Mouse (Mus musculus) heart, adult 8-10 months (tissue): ENCODE data around the gene Tmub1. TPM values are rescaled to one million over a fixed set of nuclear protein-coding genes. Genes with fewer than 3 reads are reported as not detected.

ENCODE experiments used
- DNase-seq: peaks from one replicate; pipeline ENCODE4 v3.0.0; 2022; ENCODE audit warnings: low spot score
- total RNA-seq, 4 experiments: library from RNA; stranded (reverse); gene quantifications; 2 replicates each; pipeline ENCODE4 v1.2.4; 2022

The Tmub1 gene
- total RNA-seq, 4 experiments from 2014 or later: 9.8 to 12.3 (median 11.8) TPM

DNA sequence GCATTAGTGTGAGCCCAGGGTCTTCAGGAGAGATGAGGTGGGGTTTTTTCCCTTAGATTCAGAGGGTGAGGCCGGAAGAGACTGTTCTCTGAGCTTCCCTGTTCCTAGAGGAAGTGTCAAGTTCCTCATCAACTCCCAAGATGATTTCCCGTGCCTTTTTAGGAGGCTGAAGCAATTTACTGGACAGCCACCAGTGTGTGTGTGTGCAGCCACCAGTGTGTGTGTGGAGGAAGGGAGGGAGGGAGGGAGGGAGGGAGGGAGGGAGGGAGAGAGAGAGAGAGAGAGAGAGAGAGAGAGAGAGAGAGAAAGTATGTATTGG is 6.3 kb upstream of the Tmub1 start:
- DNase-seq: no peak

DNA sequence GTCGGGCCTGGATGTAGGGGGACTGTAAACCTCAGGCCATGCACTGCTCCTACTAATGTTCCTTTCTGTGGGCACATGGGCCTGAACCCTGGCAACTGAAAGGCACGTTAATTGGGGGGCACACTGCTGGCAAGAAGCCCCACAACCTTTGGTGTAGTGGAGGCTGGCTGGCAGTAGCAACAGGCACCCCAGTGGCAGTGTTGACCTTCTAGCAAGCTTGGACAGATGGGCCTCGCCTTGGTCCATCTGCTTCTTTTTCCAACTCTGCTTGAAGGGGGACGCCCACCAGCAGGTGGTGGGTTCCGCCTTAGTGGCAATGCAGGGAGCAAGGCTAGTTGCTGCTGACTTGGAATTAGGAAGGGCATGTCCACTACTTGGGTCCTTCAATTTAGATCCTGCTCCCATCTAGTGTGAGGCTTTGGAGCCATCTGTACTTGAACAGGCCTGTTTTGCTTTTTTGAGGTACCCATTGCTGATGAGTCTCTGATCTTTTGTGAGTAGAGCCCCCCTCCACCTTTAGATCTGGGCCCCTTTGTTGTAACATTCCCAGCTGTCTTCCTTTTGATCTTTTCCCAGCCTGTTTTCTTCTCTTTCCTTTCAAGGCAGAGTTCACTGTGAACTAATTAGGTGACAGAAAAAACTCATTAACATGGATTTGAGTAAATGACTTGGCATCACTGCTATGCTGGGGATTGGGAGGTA is 5.8 kb upstream of the Tmub1 start:
- no peak for DNase-seq

DNA sequence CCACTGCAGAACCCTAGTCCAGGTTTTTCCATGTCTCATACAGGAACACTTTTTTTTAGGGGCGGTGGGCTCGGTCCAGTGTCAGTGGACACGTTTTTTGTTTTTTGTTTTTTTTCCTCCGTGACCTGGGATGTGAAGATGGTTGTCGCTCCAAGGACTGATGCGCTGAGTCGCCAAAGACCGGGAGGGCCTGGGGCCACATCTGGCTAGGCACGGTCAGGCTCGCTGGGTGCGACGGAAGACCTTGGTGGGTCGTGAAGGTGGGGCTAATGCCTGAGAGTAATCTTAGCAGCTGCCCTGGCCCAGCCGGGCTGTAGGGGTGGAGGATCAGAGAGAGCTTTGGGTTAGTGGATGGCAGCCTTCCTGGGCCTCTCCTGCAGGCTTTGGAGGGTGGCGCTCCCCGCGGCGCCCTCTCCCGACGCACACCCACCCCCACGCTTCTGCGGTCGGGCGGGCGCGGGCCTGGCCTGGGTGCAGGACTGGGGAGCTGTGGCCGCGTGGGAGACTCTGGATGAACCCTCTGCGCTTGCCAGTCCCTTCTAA is 5.1 kb upstream of the Tmub1 start:
- no peak for DNase-seq

DNA sequence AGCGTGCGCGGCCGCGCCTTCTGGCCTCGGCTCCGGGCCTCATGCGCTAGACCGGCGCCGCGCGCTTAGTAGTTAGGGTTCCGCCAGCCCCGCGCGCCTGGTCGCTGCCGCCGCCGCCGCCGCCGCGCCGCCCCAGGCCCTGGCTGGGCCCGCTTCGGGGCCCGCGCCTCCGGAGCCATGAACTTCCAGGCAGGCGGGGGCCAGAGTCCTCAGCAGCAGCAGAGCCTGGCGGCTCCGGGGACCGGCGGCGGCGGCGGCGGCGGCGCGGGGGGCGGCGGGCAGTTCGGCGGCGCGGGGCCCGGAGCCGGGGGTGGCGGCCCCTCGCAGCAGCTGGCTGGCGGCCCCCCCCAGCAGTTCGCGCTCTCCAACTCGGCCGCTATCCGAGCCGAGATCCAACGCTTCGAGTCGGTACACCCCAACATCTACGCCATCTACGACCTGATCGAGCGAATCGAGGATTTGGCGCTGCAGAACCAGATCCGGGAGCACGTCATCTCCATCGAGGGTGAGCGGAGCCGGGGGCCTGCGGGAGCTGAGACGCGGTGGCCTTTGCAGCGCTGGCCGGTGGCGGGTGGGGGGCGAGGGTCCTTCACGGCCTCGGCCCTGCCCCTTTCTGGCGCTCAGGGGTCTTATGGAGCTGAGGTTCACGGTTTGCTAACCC is 4.5 kb upstream of the Tmub1 start, which contains the start of gene Agap3:
Agap3 (plus strand) TSS at position 148 of the 661 bp plus-strand sequence.
- DNase-seq: no peak

DNA sequence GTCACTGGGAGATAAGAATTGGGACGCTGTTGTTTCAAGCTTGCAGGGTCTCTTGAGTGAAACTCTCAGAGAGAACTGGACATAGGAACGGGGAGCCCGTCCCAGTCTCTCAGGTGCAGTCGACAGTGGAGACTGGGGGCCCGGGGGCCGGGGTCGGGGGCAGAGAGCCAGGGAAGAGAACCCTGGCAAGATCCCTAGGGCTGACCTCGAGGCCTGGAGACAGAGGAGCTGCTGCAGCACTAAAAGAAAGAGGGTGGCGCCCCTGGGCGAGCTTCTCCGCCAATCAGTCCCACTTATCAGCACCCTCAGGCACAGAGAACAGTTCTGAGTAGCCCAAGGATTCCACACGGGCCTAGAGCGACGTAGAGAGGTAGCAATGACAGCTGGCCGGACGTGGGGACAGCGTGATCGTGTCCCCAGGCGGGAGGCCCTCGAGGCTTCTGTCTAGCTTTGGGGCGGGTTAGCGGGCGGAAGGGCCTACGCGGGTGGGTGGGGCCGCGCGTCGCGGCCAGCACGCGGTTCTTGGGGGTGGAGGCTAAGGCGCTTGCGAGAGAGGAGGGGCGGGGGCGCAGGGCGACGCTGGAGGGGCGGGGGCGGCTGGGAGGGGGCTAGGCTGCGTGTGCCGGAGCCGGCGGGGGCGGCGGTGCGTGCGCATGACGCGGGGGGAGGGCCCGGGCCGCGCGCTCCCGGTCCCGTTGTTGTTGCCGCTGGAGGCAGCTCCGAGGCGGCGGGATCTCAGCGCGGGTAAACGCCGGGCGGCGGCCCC is 3.8 kb upstream of the Tmub1 start:
- DNase-seq: peak; percentile 70

DNA sequence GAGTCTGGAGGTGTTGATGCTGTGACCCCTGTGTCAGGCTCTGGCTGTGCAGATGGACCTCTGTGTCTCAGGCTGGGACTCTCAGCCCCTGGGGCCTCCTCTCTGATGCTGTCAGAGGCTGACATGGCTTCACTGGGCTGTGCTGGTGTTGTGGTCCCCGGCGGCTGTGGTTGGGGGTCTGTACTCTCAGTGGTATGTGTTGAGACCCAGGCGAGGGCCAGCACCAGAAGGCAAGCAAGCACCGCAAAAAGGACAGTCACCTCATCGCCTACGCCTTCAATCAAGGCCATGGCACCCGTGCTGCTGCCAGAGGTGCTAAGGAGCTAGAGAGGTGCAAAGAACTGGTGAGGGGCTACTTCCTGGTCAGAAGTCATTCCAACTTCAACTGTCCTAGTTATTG is 1.0 kb downstream of the Tmub1 start:
- no peak for DNase-seq

DNA sequence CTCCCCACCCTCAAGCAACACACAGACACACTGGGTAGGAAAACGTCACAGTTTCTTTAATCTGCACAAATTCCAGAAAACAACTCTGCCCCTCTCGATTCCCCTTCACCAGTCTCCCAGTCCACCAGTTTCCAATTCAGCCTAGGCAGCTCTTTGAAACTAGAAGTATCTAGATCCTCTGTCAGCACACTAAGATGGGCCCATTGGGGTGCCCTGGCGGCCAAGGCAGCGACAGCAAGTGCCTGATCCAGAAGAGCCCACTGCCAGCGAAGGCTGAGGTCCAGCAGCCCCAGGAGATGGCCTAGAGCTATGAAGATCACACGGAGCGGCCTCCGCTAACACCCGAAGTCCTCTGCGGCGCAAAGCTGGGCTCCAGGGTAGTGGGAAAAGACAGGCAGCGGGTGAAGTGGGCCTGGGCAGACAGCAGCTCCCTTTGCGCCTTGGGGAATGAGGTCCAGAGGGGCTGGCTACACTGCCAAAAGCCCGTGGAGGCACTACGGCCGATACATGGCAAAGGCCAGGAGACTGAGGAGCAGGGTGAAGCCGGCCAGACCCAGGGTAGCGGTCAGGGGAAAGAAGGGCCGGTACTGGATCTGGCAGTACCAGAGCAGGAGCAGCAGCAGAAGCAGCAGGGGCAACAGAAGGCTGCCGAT is 2.1 kb downstream of the Tmub1 start:
- no peak for DNase-seq

DNA sequence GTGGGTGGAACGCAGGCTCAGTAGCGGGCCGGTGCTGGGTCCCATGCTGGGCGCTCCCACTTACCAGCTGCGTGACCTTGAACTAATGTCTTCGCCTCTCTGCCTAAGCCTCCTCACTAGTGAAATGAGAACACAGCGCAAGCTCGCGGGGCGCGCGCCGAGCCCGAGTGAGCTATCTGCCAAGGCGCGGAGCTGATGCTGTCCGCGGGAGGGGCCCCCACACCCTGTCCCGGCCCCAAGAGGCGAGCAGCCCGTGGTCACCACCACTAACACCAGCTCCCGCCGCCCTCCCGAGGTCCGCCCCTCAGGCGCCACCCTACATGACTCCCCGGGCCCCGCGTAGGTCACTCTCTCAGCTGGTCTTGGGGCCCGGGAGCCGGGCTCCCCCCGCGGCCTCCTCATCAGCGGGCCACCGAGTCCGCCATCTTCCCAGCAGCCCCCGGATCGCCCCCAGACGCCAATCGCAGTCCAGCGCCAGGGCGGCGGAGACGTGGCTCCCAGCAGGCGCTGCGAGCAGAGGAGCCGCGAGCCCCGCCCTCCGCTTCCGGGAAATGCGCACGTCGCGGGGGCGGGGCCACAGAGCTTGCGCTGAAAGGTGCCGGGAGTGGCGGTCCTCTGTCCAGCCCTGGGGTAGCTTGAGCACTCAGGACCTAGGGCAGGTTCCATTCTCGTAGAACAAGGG is 2.8 kb downstream of the Tmub1 start, which contains the start of gene Fastk:
Fastk (minus strand) TSS at position 542 of the 682 bp plus-strand sequence.
- DNase-seq: peak; percentile 92

DNA sequence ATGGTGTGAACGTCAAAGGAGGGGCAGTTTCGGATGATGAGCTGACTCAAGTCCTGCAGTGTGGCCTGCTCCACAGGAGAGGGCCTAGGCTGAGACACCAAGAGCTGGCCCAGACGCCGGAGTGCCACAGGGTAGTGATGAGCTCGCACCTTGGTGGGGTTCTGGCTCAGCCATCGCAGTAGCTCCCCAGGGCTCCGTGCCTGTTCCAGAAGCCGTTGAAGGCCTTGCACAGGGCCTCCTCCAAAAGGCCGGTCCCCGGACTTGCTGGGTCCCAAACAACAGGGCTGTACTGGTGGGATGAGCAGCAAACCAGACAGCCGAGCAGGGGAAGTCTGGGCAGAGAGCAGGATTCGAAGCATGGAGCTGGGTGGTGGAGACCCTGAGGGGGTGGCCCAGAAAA is 3.7 kb downstream of the Tmub1 start:
- DNase-seq: no peak

DNA sequence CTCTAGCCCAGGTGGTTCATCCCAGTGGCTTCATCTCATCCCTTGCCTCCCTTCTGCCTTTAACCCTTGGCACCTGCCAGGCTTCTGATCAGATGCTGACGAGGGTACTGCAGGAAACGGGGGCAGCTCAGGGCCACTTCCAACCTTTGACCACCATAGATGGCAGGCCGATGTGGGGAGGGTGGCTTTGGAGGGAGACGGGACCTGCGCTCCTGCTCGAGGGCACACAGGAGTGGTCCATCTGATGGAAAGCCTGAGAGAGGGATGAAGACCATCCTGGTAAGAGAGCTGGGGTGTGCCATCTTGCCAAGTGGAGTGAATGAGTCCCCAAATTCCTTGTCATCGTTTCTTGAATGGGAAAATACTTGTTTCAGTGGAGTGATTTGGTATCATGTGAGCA is 4.5 kb downstream of the Tmub1 start:
- no peak for DNase-seq

DNA sequence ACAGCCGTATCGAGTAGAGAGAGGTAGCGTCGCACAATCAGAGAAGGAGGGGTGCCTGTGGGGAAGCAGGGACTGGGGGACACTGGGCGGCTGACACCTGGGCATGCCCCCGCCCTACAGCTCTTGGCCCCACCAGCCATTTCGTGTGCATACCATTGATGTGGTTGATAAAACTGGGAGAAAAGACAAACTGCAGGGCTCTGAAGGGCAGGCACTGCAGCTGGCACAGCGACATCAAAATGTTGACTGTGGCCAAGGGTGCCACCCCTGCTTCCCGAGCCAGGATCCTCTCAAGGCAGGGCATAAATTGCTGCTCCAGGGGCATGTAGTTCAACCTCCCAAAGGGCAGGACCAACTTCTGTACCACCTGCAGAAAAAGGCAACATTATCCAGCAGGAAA is 5.6 kb downstream of the Tmub1 start:
- DNase-seq: no peak

DNA sequence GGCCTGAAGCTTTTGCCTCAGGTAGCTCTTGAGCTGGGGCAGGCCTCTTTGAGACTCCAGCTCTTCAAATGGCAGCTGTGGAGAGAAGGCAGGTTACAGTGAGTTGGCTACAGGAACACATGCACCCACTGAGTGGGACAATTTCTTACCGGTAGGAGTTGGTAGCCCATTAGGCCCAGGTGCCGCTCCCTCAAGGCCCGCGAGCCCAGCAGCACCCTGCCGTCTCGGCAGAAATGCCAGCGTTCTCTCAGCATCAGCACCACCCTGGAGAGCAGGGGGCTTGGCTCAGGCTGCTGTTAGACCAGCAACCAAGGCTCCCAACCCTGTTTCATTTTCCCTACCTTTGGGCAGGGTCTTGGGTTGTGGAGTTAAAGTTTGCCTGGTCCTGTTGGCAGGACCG is 6.5 kb downstream of the Tmub1 start:
- no peak for DNase-seq

DNA sequence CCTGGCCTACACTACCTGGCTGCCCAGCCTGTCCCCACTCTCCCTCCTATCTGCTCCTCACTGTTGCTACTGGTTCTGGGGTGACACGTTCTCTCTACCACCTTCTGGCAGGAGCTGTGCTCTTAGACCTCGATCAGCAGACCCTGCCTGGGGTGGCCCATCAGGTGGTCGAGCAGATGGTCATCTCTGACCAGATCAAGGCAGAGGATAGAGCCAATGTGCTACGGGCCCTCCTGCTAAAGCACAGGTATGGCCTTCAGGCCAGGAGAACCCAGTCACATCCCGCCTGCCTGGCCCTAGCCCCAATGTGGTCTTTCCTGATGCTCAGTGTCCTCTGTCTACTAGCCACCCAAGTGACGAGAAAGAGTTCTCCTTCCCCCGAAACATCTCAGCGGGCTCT is 13.7 kb downstream of the Tmub1 start:
- no peak for DNase-seq

DNA sequence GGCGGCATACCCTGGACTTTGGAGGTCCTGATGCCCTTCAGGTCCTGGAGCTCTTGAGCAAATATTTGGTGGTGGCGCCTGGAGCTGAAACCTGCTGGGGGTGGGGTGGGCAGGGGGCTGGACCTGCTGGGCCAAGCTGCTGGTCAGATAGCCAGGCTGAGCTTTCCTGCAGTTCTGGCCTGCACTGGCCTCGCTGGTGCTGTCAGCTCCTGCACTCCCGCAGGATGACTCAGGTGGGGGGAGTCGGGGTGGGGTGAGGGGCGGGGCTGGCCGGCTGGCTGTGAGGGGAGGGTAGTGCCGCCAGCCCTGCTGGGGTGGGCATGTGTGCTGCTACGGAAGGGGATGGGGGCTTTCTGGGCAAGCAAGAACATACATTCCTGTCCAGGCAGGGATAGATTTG is 19.1 kb downstream of the Tmub1 start:
- DNase-seq: no peak

DNA sequence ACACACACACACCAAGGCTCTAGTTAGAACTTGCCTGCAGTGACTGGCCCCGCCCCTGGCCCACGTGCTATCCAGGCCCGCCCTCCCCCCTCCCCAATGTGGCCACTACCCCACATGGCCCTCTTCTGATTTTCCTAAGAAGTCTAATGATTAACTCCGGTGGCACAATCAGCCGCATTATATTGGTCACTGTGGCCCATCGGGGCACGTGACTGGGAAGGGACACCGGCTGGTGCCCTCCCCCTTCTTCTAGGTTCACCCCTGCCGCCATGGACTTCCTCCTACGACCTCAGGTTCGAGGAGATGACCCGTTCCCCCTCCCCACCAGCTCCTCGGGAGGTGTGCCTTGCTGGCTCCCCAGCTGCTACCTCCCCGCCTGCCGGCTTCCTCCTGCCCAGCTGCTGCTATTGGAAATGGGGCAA is 19.7 kb downstream of the Tmub1 start:
- DNase-seq: no peak

DNA sequence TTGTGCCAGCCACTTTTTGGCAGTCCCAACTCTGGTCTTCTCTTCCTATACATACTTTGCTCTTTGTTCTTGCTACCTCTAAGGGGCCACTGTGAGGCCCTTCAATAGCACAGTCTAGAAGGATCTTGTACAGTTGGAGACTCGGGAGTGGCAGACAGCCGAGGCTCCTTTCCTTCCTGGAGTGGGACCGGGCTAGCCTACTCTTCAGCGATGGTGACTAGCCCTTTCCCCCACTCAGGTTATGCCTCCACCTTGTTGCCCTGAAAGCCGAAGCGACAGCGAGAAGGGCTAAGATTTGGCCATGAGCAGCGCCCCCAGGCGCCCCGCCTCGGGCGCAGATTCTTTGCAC is 20.4 kb downstream of the Tmub1 start:
- no peak for DNase-seq

DNA sequence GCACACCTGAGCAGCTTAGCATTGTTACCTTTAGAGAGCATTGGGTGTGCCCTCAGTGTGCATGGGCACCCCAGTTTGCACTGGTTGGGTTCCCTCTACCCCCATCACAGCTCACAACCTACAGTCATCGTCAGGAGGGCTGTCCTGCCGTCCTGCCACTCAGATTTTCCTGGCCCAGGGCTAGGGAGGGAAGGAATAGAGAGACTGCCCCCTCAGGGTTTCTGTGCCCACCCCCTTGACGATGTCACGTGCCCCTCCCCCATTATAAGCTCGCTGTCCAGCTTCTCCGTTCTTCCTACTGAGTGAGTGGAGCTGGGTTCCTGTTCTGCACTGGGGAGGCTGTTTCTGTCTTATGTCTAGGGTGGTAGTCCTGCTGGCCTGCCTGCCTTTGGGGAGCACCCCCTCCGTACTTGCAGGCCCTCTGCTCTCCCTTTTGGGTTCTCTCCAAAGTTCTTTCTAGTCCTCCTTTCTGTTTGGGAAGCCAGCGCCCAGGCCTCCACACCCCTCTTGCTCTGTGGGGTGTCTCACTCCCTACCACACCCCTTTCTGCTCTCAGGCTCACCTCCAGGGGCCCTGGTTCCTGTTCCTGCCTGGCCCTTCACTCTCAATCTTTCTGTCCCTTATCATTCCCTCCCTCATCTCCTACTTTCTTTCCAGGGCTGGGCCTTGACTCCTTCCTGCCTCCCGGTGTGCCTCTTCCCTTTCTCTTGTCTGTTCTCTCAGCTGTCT is 20.9 kb downstream of the Tmub1 start:
- no peak for DNase-seq

DNA sequence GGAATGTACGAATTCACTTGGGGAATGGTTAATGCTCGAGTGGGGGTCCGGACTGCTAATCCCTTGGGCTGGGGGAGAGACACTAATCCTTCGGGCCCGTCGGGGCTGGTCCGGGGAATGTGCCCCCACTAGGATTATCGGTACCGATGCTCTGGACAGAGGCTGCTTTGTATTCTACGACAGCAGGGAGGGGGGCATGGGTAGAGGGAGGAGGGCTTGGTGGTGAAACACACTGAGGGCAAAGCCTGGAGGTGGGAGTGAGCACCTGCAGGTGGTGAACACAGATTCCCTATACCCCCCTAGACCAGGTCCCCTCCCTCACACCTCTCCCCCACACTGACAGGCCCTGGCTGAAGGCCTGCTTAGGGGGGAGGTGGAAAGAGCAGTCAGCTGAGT is 21.6 kb downstream of the Tmub1 start:
- no peak for DNase-seq

DNA sequence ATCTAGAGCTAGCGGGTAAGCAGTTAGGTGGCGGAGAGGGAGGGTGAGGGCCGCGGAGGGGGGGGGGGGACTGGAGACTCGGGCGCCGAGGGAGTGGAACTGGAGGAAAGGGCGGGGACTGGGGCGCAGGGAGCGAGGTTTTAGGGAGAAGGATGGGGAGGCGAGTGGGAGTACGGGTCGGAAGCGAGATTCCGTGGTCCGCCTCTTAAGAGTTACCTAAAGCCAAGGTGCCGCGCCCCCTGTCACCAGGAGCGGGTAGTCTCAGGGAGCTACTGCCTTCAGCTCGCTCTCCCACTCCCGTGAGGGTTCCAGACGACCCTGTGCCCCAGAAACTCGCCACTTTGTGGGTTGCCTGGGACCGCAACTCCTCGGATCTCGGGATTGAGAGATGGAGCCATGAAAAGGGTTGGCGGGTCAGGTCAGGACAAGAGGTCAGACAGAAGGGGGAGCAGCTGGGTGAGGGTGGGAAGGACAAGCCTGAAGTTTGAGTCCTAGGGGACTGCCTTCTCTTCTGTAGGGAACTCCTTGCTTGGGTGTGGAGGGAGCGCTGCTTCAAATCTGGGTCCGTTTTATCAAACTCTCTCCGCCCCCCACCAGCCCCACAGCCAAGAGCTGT is 22.1 kb downstream of the Tmub1 start:
- peak; percentile 36 for DNase-seq

DNA sequence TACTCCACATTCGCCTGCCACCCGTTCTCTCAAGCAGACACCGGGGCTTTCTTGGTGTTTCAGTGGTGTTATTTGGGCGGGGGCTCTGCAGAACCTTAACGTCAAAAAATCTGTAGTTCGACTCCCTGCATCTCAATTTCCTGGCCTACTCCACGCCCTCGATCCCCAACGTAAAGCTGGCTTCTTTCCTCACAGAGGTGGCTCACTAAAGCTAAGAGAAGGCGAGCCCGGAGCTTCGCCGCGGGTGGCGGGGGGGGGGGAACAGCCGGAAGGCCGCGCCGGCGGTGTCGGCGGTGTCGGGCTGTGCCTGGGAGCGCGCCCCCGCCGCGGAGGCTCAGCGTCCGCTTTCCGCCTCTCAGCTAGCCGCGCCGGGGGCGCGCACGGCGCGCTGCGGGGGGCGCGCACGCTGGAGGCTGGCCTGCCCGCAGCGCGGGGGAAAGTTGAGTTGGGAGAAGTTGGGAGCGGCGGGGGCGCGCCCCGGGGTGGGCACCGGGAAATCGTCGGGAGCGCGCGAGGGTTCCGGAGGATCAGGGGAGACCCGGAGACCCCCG is 22.7 kb downstream of the Tmub1 start:
- peak; percentile 76 for DNase-seq
